Mouse (Mus musculus) heart, adult 2 months (tissue): ENCODE results near the gene Lrrc30.

Experiments used
- CTCF ChIP-seq: fragments of 200-600 bp; IDR thresholded peaks from 2 replicates; pipeline ENCODE4 v1.8.1; 2022; ENCODE audit warnings: antibody characterized with exemption, mild to moderate bottlenecking, moderate library complexity
- EP300 ChIP-seq: fragments of 200-500 bp; IDR thresholded peaks from 2 replicates; pipeline ENCODE4 v1.6.1; 2011; ENCODE audit warnings: low read depth, low read length, control low read depth; ENCODE audit not compliant: insufficient read depth
- POLR2A ChIP-seq: fragments of 200-500 bp; IDR thresholded peaks from 2 replicates; pipeline ENCODE4 v1.6.1; 2011; ENCODE audit warnings: mild to moderate bottlenecking, low read depth, low read length, control low read depth; ENCODE audit not compliant: insufficient read depth

DNA sequence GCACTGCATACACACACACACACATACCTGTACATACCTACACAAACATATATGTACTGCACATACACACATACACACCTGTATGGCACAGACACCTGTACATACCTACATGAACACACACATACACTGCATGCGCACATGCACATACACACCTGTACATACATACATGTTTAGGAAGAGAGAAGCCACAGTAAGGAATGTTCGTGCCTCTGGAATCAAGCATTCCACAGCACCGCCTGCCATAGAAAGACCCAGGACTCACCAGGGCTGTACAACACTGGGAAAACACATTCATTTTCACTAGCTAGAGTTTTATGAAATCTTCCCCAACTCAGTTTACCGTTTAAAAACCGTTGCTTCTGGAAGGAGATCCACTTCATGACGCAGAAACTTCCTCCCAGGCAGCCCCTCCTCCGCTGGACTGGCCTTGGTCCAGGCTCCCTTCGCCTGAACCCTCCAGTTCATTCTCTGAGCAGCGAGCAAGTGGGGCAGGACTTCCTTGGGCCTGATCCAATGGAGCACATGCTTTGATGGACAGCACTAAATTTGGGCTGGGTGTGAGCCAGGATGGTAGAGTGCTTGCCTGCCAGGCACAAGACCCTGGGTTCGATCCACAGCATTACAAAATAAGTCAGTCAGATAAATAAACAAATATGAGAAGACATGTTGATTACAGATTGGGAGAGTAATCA, 5.7 kb upstream of the Lrrc30 start:
- TF ChIP-seq CTCF (no peak), POLR2A (no peak), EP300 (0 out of 2 replicates have a peak, but pooled peaks have one; percentile 31)
